Mouse (Mus musculus) adrenal gland, postnatal 4 days (tissue): Measurements from ENCODE around the gene Pkm. TPM values are rescaled to one million over a fixed set of nuclear protein-coding genes. Genes with fewer than 3 reads are reported as not detected.

Experiments
- DNase-seq, 2 experiments: peaks; one replicate each; pipeline ENCODE4 v3.0.0; 2021 to 2022; ENCODE audit warnings: low spot score in 2 of 2, mixed read lengths in 2 of 2
- total RNA-seq, 2 experiments: library from RNA; stranded (reverse); gene quantifications; 2 replicates each; pipeline ENCODE4 v1.2.3; 2021

The Pkm gene
- total RNA-seq, 2 experiments from 2014 or later = 351 to 370 TPM

DNA sequence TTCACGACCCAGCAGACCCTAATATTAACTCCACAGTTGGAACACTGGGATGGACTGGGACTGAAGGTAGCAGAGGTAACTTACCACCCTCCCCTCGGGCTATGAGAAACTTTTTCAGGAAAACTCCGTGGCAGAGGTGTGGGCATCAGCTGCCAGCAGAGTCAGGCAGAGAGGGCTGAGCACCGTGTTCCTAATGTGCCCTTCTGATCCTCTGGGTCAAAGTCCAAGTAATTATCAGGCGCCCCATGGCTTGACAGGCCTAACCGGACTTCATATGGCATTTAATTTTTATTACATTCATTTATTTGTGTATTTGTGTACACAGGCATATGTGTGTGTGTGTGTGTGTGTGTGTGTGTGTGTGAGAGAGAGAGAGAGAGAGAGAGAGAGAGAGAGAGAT, 46.9 kb downstream of the Pkm start:
- no peak for DNase-seq

DNA sequence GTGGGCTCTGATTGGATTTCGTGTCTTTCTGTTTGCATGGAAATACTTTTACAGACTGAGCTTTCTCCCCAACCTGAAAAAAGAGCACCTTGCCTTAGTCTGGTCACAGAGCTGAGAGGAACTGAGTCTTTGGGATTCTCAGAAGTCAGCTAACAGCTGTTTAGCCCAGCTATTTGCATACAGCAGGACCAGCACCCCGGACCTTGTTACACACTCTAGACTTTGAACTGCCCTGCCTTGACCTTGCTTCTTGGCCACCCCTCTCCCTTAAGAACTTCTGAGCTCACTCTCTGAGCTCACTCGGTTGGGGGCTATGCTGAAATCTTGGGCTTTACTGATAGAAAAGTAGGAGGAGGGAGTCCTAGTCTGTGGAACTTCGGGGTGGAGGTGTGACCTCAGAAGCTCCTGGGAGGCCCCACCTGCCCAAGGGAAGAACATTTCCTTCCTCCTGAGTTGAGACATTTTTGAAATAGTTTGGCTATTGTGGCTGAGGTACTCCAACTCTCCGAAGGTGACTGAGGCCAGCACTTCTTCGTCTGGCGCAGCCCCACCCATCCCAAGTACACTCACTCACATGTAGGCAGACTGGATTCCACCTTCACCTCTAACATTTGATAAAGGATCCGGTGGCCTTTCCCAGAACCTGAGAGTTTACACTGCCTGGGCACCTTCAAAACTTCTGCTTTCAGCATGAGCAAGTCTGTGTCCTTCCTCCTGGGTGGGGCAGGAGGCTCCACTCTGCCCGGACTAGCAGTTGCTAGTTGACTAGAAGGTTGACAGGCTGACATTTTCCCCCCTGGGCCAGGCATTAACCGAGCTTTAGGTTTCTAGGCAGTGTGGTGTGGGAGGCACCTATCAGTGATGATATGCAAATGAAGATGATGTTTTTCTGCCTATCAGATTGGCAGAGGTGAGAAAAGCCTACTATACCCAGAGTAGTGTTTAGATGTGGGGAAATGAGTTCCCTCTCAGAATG, 51.0 kb downstream of the Pkm start:
- no peak for DNase-seq

DNA sequence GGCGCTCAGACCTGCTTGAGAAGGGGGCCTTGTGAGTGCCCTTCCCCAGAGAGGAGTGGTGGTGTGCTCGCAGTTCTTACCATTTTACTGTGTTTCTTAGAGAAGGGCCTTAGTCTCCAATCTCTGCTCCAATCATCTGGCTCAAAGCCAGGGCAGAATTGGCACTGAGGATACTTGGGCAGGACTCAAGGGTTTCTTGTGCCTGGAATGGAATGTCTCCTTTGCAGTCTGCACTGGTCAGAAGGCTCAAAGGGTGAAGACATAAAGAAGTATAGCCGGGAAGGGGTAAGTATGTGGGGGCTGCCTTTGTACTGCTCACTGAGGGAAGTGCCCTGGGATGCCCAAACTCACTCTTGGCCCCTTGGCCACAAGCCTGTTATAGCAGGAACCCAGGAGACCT, 53.1 kb downstream of the Pkm start:
- no peak for DNase-seq

DNA sequence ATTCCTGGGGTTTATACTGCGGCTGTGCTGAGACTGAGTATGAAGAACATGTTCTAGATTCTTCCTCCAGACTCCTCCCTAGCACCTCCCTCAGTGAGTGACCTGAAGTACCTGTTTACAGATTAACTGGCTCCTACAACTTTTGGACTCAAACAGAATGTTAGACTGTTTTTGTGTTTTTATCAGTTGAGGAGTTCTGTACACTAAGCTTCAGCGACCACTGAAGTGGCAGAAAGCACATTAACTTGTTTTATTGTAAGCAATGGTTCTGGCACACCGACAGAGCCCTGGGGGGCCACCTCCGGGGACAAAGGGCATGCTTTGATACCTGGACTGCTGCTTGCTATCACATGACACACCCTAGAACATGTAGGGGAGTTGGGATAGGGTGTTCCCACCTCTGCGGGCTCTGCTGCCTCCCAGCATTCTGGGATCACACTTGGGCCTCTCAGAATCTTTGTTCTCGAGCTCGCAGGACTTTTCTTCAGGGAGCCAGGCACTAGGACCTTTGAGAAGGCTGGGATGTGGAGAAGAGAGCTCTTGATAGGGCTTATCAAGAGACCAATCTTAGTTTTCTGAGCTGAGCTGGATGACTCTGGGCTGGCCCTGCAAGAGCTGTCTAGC, 60.2 kb downstream of the Pkm start:
- DNase-seq = no peak

DNA sequence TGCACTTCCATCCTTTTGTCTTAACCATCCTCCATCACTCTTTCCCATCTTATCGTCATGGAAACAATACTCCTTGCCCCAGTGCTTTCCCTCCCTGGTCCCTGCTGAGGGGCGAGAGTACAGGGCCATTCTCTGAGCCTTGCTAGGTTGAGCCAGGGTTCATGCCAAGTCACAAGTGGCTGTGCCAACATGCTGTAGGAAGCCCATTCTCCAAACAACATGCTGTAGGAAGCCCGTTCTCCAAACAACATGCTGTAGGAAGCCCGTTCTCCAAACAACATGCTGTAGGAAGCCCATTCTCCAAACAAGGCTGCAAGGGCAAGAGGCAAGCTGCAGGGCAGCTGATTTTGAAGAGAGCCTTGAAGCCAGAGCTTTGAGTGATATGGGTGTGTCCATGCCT, 62.1 kb downstream of the Pkm start:
- DNase-seq = no peak

DNA sequence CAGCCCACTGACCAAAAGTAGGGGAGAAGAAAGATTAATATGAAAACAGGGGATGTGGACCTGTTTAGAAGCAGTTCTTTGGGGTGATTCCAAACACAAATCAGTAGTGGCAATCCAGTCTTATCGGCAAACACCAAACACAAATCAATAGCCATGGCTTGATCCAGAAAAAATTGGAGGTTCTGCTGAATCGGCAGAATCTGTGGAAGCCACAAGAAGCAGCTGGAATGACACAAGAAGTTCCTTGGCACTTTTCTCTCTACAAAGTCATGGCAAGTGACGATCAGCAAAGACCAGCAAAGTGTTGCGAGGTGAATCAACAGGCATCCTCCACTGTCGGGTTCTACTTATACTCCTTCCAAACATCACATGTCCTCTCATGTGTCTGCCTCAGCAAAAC, 65.0 kb downstream of the Pkm start:
- no peak for DNase-seq

DNA sequence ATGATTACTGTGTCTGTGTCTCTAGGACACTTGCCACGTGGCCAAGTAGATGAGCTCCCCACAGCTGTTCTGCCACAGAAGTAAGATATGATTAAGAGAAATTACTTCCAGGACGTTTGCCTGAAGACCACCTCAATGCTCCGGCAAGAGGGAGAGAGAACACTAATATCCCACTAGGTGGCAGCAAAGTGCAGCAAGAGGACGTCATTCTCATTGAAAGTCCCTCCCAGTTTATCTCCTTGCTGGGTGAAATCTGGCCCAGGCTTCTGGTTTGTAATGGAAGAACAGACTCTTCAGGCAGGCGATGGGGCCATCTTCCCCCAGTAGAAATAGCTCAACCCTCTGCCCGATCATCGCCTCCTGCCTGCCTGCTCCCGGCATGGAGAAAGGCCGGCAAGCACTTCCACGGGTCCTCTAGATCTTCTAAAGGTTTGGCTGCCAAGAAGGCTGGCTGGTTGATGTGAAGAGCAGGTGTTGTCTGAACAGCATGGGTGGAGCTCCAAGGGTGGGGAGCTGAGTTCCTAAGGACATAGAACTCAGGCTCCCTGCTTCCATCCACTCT, 67.0 kb downstream of the Pkm start:
- DNase-seq = peak in 1 of 2 experiments; percentile 42

DNA sequence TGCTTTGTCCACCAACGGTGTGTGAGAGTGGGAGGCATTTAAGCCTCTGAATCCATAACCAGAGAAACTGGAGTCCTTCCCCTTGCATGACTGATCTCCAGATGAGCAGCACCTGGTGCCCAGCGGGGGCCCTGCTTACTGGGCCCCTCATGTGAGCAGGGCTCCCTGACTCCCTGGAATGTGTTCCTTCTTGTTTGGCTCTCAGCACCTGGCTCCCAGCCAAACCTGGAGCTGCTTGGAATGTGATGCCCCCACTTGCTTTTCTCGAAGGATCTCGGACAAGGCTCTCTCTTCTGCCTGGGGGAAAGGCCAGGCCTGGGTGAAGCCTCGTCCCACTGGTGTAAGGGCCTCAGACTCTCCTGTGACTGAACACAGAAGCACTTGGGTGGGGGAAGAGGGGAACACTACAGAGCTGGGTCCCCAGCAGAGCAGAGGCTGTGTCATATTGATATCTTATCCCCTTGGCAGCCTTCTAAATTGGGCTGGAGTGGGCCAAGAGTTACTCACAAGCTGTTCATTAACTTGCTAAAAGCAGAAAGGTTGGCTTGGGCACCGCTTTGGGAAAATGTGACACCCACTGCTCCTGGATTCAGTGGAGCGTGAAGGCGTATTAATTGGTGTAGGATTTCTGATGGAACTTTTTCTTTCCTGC, 67.7 kb downstream of the Pkm start:
- DNase-seq = no peak

DNA sequence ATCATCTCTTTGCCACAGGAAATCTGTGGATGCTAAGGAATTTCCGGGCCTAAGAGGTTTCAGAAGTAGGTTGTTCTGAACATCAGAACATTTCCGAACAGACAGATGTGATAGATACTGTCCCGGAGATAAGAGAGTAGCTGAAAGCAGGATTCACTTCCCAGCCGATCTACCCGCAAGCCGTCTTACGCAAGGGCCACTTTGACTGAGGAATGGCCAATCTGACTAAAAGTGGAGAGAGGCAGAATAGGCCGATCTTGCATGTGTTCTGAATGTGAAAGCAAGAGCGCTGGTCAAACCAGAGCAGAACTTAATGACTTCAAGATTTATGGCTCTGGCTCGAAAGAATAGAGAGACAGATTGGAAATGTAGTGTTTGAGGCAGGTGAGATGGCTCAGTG, 69.3 kb downstream of the Pkm start:
- DNase-seq = no peak

DNA sequence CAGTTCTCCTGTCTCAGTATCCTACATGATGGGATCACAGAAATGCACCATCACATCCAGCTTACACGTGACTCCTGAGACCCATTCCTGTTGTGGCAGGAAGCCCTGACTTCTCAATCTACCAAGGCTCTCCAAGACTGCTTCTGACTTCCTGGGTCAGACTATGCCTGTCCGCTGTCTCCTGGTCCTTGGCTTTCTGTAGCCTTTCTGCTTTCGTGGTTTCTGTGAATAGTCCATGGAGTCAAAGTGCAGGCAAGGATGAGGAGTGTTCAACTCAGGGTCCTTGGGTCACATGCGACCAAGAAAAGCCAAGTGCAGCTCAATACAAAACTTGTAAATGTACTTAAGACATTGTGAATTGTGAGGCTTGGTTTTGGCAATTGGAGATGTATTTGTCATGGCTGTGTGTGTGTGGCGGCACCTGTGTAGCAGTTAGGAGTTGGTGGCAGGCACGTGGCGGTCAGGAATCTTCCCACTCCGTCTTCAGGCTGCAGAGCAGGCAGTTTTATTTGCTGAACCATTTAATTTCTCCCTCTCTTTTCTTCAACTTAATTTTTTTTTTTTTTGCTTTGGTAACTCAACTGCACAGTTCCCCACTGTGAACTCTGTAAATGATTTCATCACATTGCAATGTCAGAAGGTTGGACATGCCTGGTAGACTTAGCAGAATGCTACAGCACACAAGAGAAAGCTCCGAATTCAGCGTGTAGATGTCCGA, 71.6 kb downstream of the Pkm start:
- DNase-seq = no peak

Other genes starting within 250 kb of the Pkm start
- gene Arih1, start 169.8 kb upstream of the Pkm start, total RNA-seq = 100 to 1,000 TPM; 101 to 113 TPM
- 10 to 100 TPM; 74.9 to 81.7 TPM for gene Hexa, start 116.8 kb upstream of the Pkm start, total RNA-seq
- gene Tmem202, start 116.5 kb upstream of the Pkm start, total RNA-seq = 1 to 10 TPM; 1.3 to 2.0 TPM
- gene Celf6, start 78.5 kb upstream of the Pkm start, total RNA-seq = 10 to 100 TPM in 1 of 2 experiments, 1 to 10 TPM in 1; 8.0 to 11.5 TPM
- gene Parp6, start 39.1 kb upstream of the Pkm start, total RNA-seq = 10 to 100 TPM; 31.6 to 32.2 TPM
- under 1 TPM; 0.28 to 0.42 TPM for gene Gramd2, start 23.8 kb downstream of the Pkm start, total RNA-seq
- gene Senp8, start 94.3 kb downstream of the Pkm start, total RNA-seq = 1 to 10 TPM; 5.1 to 7.5 TPM
- 10 to 100 TPM; 18.2 to 24.5 TPM for gene Myo9a, start 94.5 kb downstream of the Pkm start, total RNA-seq